Mouse (Mus musculus) bone marrow macrophage, adult 2 months (primary cell): ENCODE results near the gene Sowahc.

Experiments used
- CTCF ChIP-seq: IDR thresholded peaks from 2 replicates; pipeline ENCODE4 v1.5.1; 2012; ENCODE audit warnings: low read depth, mild to moderate bottlenecking, low read length, moderate library complexity
- POLR2A ChIP-seq: IDR thresholded peaks from 2 replicates; pipeline ENCODE4 v1.6.1; 2012; ENCODE audit warnings: mild to moderate bottlenecking, low read depth, low read length, borderline replicate concordance

DNA sequence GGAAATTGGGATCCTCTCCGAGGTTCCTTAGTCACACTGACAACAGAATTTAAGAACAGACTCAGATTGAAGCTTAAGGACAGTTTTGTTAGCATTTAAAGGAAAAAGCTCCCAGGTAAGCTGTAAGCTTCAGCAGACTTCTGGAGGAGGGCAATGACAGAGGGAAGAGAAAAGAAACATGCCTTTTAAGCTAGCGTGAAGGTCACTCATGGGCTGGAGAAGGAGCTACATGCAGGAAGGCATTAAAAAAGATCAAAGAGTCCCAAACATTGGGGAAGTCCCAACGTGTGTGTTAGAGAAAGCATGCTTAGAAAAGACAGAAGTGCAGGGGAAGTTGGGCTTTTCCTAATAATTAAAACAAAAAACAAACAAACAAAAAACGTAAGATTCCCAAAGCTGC lies 14.1 kb downstream of the Sowahc start:
- TF ChIP-seq CTCF (no peak), POLR2A (no peak)
